Mouse (Mus musculus): ENCODE measurements around the gene Foxl1. TPM values are rescaled to one million over a fixed set of nuclear protein-coding genes. Genes with fewer than 3 reads are reported as not detected.

Gene Foxl1
- polyA plus RNA-seq, 1 experiment from 2014 or later = 2.0 TPM

- Histone ChIP-seq H3K27ac (peak overlapping the region; percentile 68; the same call in 1 of the 2 replicates), H3K4me1 (peaks cover 51% of the 10 kb centered on the region), H3K27me3 (ENCODE audit: insufficient read depth, poor library complexity, severe bottlenecking) (peaks cover 98% of the 10 kb centered on the region), H3K36me3 (no peaks in the 10 kb centered on the region; the same call in 1 of the 2 replicates), H3K9me3 (no peaks in the 10 kb centered on the region), H3K4me3 (peak overlapping the region; percentile 80)
- WGBS = 47% methylated on average over 3 of the region's 3 CpGs
- DNase-seq (ENCODE audit: low spot score) = no peak
Measured at GRCm38 (mm10) chr8:121085561-121085960, 42.2 kb upstream of the Foxl1 start.

GRCm38 (mm10) chr8:121086004-121086900, 41.5 kb upstream of the Foxl1 start:
- peak overlapping the region; percentile 80 for H3K4me3 ChIP-seq
- no peaks in the 10 kb centered on the region; the same call in 1 of the 2 replicates for H3K36me3 ChIP-seq
- H3K27ac ChIP-seq = peak overlapping the region; percentile 68; the same call in 1 of the 2 replicates
- H3K27me3 ChIP-seq (ENCODE audit: insufficient read depth, poor library complexity, severe bottlenecking) = peaks cover 98% of the 10 kb centered on the region
- no peak for DNase-seq (ENCODE audit: low spot score)
- H3K4me1 ChIP-seq = peaks cover 53% of the 10 kb centered on the region
- no peaks in the 10 kb centered on the region for H3K9me3 ChIP-seq
- 17% methylated on average over 19 of the region's 19 CpGs for WGBS

- peaks cover 51% of the 10 kb centered on the region for H3K4me1 ChIP-seq
- H3K9me3 ChIP-seq = no peaks in the 10 kb centered on the region
- H3K4me3 ChIP-seq = peak overlapping the region; percentile 46; the same call in 1 of the 2 replicates
- no peaks in the 10 kb centered on the region; the same call in 1 of the 2 replicates for H3K36me3 ChIP-seq
- DNase-seq (ENCODE audit: low spot score) = no peak
- WGBS = 7% methylated on average over 8 of the region's 8 CpGs
- peaks cover 96% of the 10 kb centered on the region for H3K27me3 ChIP-seq (ENCODE audit: insufficient read depth, poor library complexity, severe bottlenecking)
- no peak overlapping the region for H3K27ac ChIP-seq
Measured at GRCm38 (mm10) chr8:121088281-121088680, 39.5 kb upstream of the Foxl1 start.

GRCm38 (mm10) chr8:121088871-121089630, 38.7 kb upstream of the Foxl1 start:
- Histone ChIP-seq H3K9me3 (no peaks in the 10 kb centered on the region), H3K36me3 (no peaks in the 10 kb centered on the region; the same call in 1 of the 2 replicates), H3K27me3 (ENCODE audit: insufficient read depth, poor library complexity, severe bottlenecking) (peaks cover 96% of the 10 kb centered on the region), H3K27ac (peak overlapping the region; percentile 17; the same call in 1 of the 2 replicates), H3K4me3 (peak overlapping the region; percentile 46), H3K4me1 (peaks cover 43% of the 10 kb centered on the region)
- WGBS = 4% methylated on average over 40 of the region's 40 CpGs
- DNase-seq (ENCODE audit: low spot score) = no peak

- H3K36me3 ChIP-seq = no peaks in the 10 kb centered on the region; the same call in 1 of the 2 replicates
- peaks cover 35% of the 10 kb centered on the region for H3K4me1 ChIP-seq
- H3K9me3 ChIP-seq = no peaks in the 10 kb centered on the region
- peak overlapping the region; percentile 17; the same call in 1 of the 2 replicates for H3K27ac ChIP-seq
- H3K27me3 ChIP-seq (ENCODE audit: insufficient read depth, poor library complexity, severe bottlenecking) = peaks cover 93% of the 10 kb centered on the region
- peak overlapping the region; percentile 46 for H3K4me3 ChIP-seq
- 8% methylated on average over 32 of the region's 32 CpGs for WGBS
- no peak for DNase-seq (ENCODE audit: low spot score)
Measured at GRCm38 (mm10) chr8:121089631-121090380, 37.9 kb upstream of the Foxl1 start.

- H3K36me3 ChIP-seq = no peaks in the 10 kb centered on the region; the same call in 1 of the 2 replicates
- WGBS = 0% methylated on average over 1 of the region's 1 CpGs
Measured at GRCm38 (mm10) chr8:121090716-121091115, 37.0 kb upstream of the Foxl1 start.

GRCm38 (mm10) chr8:121092141-121092540, 35.6 kb upstream of the Foxl1 start:
- no peak overlapping the region for H3K27ac ChIP-seq
- DNase-seq (ENCODE audit: low spot score) = no peak
- H3K4me3 ChIP-seq = no peak overlapping the region

More at GRCm38 (mm10) chr8:121090716-121091115, 37.0 kb upstream of the Foxl1 start:
- Histone ChIP-seq H3K27me3 (ENCODE audit: insufficient read depth, poor library complexity, severe bottlenecking) (peaks cover 92% of the 10 kb centered on the region), H3K27ac (no peak overlapping the region), H3K4me1 (peaks cover 30% of the 10 kb centered on the region), H3K9me3 (no peaks in the 10 kb centered on the region), H3K4me3 (no peak overlapping the region)
- DNase-seq (ENCODE audit: low spot score) = no peak

GRCm38 (mm10) chr8:121092627-121093026, 35.1 kb upstream of the Foxl1 start:
- Histone ChIP-seq H3K4me3 (peak overlapping the region; percentile 34; the same call in 1 of the 2 replicates), H3K27ac (no peak overlapping the region), H3K9me3 (no peaks in the 10 kb centered on the region), H3K27me3 (ENCODE audit: insufficient read depth, poor library complexity, severe bottlenecking) (peaks cover 81% of the 10 kb centered on the region), H3K4me1 (peaks cover 30% of the 10 kb centered on the region), H3K36me3 (peaks cover 15% of the 10 kb centered on the region)
- WGBS = 4% methylated on average over 16 of the region's 16 CpGs
- DNase-seq (ENCODE audit: low spot score) = peak; percentile 90

More at GRCm38 (mm10) chr8:121092141-121092540, 35.6 kb upstream of the Foxl1 start:
- 34% methylated on average over 6 of the region's 6 CpGs for WGBS
- Histone ChIP-seq H3K9me3 (no peaks in the 10 kb centered on the region), H3K4me1 (peaks cover 30% of the 10 kb centered on the region), H3K27me3 (ENCODE audit: insufficient read depth, poor library complexity, severe bottlenecking) (peaks cover 86% of the 10 kb centered on the region), H3K36me3 (peaks cover 10% of the 10 kb centered on the region)

- H3K4me1 ChIP-seq = peaks cover 30% of the 10 kb centered on the region
- 59% methylated on average over 6 of the region's 6 CpGs for WGBS
- no peak overlapping the region for H3K27ac ChIP-seq
- peaks cover 79% of the 10 kb centered on the region for H3K27me3 ChIP-seq (ENCODE audit: insufficient read depth, poor library complexity, severe bottlenecking)
- H3K36me3 ChIP-seq = peaks cover 24% of the 10 kb centered on the region
- H3K4me3 ChIP-seq = no peak overlapping the region
- H3K9me3 ChIP-seq = no peaks in the 10 kb centered on the region
- DNase-seq (ENCODE audit: low spot score) = no peak
Measured at GRCm38 (mm10) chr8:121093496-121093895, 34.2 kb upstream of the Foxl1 start.

GRCm38 (mm10) chr8:121104049-121104818, 23.5 kb upstream of the Foxl1 start:
- Histone ChIP-seq H3K36me3 (peaks cover 63% of the 10 kb centered on the region), H3K27me3 (ENCODE audit: insufficient read depth, poor library complexity, severe bottlenecking) (peaks cover 40% of the 10 kb centered on the region), H3K4me1 (peaks cover 33% of the 10 kb centered on the region), H3K27ac (no peak overlapping the region), H3K4me3 (no peak overlapping the region), H3K9me3 (no peaks in the 10 kb centered on the region)
- peak; percentile 95 for DNase-seq (ENCODE audit: low spot score)
- 41% methylated on average over 17 of the region's 17 CpGs for WGBS

- Histone ChIP-seq H3K4me3 (peak within 1 kb of the TSS; percentile 95), H3K27ac (peak within 1 kb of the TSS; percentile 95), H3K27me3 (ENCODE audit: insufficient read depth, poor library complexity, severe bottlenecking) (peaks cover 31% of the 10 kb centered on the region), H3K36me3 (peaks cover 26% of the 10 kb centered on the region), H3K4me1 (peaks cover 39% of the 10 kb centered on the region), H3K9me3 (no peaks in the 10 kb centered on the region)
- WGBS = 2% methylated on average over 75 of the region's 75 CpGs
- DNase-seq (ENCODE audit: low spot score) = peak; percentile 99
Measured at GRCm38 (mm10) chr8:121107668-121108656, 19.8 kb upstream of the Foxl1 start, which contains the start of gene Mthfsd. Gene Mthfsd (minus strand): TSS chr8:121108392.
